ENCODE assay signal across 27 mouse cellular contexts in the genomic region with DNA sequence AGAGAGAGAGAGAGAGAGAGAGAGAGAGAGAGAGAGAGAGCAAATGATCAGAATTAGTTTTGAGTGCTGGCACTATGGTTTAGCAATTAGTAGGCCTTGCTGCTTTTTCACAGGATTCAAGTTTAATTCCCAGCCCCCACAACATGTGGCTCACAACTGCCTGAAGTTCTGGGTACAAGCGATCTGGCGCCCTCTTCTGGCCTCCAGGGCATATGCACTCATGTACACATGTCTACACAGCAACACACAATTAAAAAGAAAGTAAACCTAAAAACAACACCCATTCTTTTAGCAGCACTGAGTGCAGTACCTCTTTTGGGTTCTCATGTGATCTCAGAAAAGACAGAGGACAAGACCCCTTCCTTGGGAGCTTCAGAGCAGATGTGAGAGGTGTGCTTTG.
DNase-seq lines count a peak whose midpoint lies in the region; TF ChIP-seq lines count a peak whose summit lies in the region.
"Had no signal": no experiment of that assay in that cellular context is flagged by ENCODE, and none has a peak within 500 bp of the region (broad histone marks: within the 10 kb centered on the region; RNA-seq: fewer than 3 reads in every experiment).

No protein-coding gene starts in this region.

- TF ChIP-seq POLR2A in testis, adult 2 months (IDR thresholded peaks at IDR 0.05; ENCODE audit: control insufficient read depth, low read depth, low read length) = no peak
- TF ChIP-seq POLR2A in MEL (IDR thresholded peaks at IDR 0.05; ENCODE audit: control insufficient read depth in 1 of 2, insufficient read depth in 1 of 2, low read depth in 1 of 2, low read length in 2 of 2, poor library complexity in 1 of 2) = no peak

- H3K4me3 ChIP-seq in layer of hippocampus, adult 2 months = no peak overlapping the region
- no peak overlapping the region for H3K4me3 ChIP-seq in testis, adult 2 months (ENCODE audit: control insufficient read depth, low read depth, low read length)
- no peak overlapping the region for H3K4me3 ChIP-seq in MEL (ENCODE audit: control insufficient read depth in 1 of 2, insufficient read depth in 1 of 2, low read depth in 2 of 2, low read length in 2 of 2)
- H3K4me3 ChIP-seq: erythroblast, embryonic 14.5 days; heart, embryonic 12.5 days; hindbrain, embryonic 10.5 days; hindbrain, embryonic 15.5 days; intestine, embryonic 15.5 days; liver, embryonic 13.5 days; lung, embryonic 15.5 days; midbrain, embryonic 12.5 days; neural tube, embryonic 13.5 days had no signal

- no peaks in the 10 kb centered on the region for H3K79me2 ChIP-seq in MEL (ENCODE audit: control insufficient read depth, insufficient read depth, low read length, poor library complexity)

- no peak overlapping the region for H3K27ac ChIP-seq in layer of hippocampus, adult 2 months
- H3K27ac ChIP-seq in testis, adult 2 months (ENCODE audit: control insufficient read depth, insufficient read depth, low read depth, low read length) = no peak overlapping the region
- H3K27ac ChIP-seq in MEL (ENCODE audit: control insufficient read depth, low read depth, low read length) = no peak overlapping the region
- H3K27ac ChIP-seq: hindbrain, embryonic 10.5 days; hindbrain, embryonic 15.5 days; intestine, embryonic 15.5 days; liver, embryonic 13.5 days; lung, embryonic 15.5 days; midbrain, embryonic 12.5 days; neural tube, embryonic 13.5 days had no signal

- 0 out of 2 replicates have a peak, but pooled peaks have one; percentile 34 for TF ChIP-seq CTCF in layer of hippocampus, adult 2 months (conservative IDR thresholded peaks at IDR 0.05)
- peak; percentile 59; the same call in 1 of the 2 replicates for TF ChIP-seq CTCF in testis, adult 2 months (IDR thresholded peaks at IDR 0.05; ENCODE audit: control insufficient read depth, insufficient read depth, insufficient replicate concordance, low read depth, low read length)
- TF ChIP-seq CTCF in MEL (IDR thresholded peaks at IDR 0.05 in 2 of 3, conservative IDR thresholded peaks at IDR 0.05 in 1 of 3; ENCODE audit: control insufficient read depth in 1 of 3, insufficient read depth in 1 of 3, low read depth in 2 of 3, low read length in 3 of 3, poor library complexity in 1 of 3, severe bottlenecking in 1 of 3) = peak in 1 of 3 experiments; percentile 17; a peak in 1 of 6 replicates

- peaks cover 7% of the 10 kb centered on the region for H3K4me1 ChIP-seq in testis, adult 2 months (ENCODE audit: control insufficient read depth, insufficient read depth, low read length)
- no peaks in the 10 kb centered on the region for H3K4me1 ChIP-seq in MEL (ENCODE audit: control insufficient read depth in 1 of 2, insufficient read depth in 2 of 2, low read length in 2 of 2)
- H3K4me1 ChIP-seq: heart, embryonic 12.5 days; hindbrain, embryonic 15.5 days; intestine, embryonic 15.5 days; liver, embryonic 13.5 days; lung, embryonic 15.5 days; midbrain, embryonic 12.5 days; neural tube, embryonic 13.5 days had no signal

- no peak for DNase-seq in layer of hippocampus, adult 2 months (ENCODE audit: low spot score in 2 of 2)
- DNase-seq in layer of hippocampus, postnatal 36 days = no peak
- DNase-seq in testis, postnatal 10 days (ENCODE audit: low spot score) = no peak
- peak; percentile 6 for DNase-seq in MEL (ENCODE audit: low read depth, low spot score)
- no peak for DNase-seq in thymus, adult 18-20 months
- no peak for DNase-seq in retina, postnatal 1 day
- DNase-seq: adrenal gland, adult 8-10 months; cerebellum, adult 2 months; gastrocnemius, postnatal 14 days; heart, adult 18-20 months; kidney, adult 2 months; kidney, postnatal 10 days; layer of hippocampus, adult 9-11 months; liver, embryonic 13.5 days; lung, postnatal 36 days; thymus, adult 2 months; thymus, postnatal 4 days had no signal

- H3K9me3 ChIP-seq in MEL (replicated peaks; ENCODE audit: insufficient read depth, low read length) = no peaks in the 10 kb centered on the region
- H3K9me3 ChIP-seq: hindbrain, embryonic 15.5 days; intestine, embryonic 15.5 days; lung, embryonic 15.5 days; neural tube, embryonic 13.5 days had no signal

- no peak for TF ChIP-seq RAD21 in MEL (IDR thresholded peaks at IDR 0.05; ENCODE audit: low read depth, low read length)

- H3K9ac ChIP-seq in MEL (ENCODE audit: control insufficient read depth, low read depth, low read length, poor library complexity, severe bottlenecking) = no peak overlapping the region
- H3K9ac ChIP-seq: heart, embryonic 12.5 days; hindbrain, embryonic 15.5 days; intestine, embryonic 15.5 days; liver, embryonic 13.5 days; lung, embryonic 15.5 days; midbrain, embryonic 12.5 days; neural tube, embryonic 13.5 days had no signal

- no peaks in the 10 kb centered on the region for H3K27me3 ChIP-seq in testis, adult 2 months (ENCODE audit: control insufficient read depth, insufficient read depth, low read length)
- no peaks in the 10 kb centered on the region for H3K27me3 ChIP-seq in MEL (ENCODE audit: control insufficient read depth in 1 of 2, insufficient read depth in 2 of 2, low read length in 2 of 2)
- H3K27me3 ChIP-seq: CH12.LX; heart, embryonic 12.5 days; hindbrain, embryonic 15.5 days; intestine, embryonic 15.5 days; liver, embryonic 13.5 days; lung, embryonic 15.5 days; midbrain, embryonic 12.5 days; neural tube, embryonic 13.5 days had no signal

- H3K36me3 ChIP-seq in testis, adult 2 months (ENCODE audit: control insufficient read depth, insufficient read depth, low read length) = no peaks in the 10 kb centered on the region
- H3K36me3 ChIP-seq in MEL (ENCODE audit: control insufficient read depth in 1 of 2, insufficient read depth in 2 of 2, low read length in 2 of 2) = no peaks in the 10 kb centered on the region
- H3K36me3 ChIP-seq: heart, embryonic 12.5 days; hindbrain, embryonic 10.5 days; hindbrain, embryonic 15.5 days; intestine, embryonic 15.5 days; liver, embryonic 13.5 days; lung, embryonic 15.5 days; midbrain, embryonic 12.5 days; neural tube, embryonic 13.5 days had no signal

- no peak for TF ChIP-seq EP300 in MEL (IDR thresholded peaks at IDR 0.05; ENCODE audit: low read depth in 1 of 2, low read length in 2 of 2)

TF ChIP-seq in MEL, 35 proteins besides CTCF, POLR2A, EP300 and RAD21:
- TF ChIP-seq USF1 (IDR thresholded peaks at IDR 0.05; ENCODE audit: low read depth, low read length) = no peak
TF ChIP-seq in MEL: peak in this region for 0.
